Mouse (Mus musculus) spleen, postnatal 10 days (tissue): ENCODE results near the gene 4930544D05Rik.

Experiments used
- DNase-seq, 2 experiments: peaks; one replicate each; pipeline ENCODE4 v3.0.0; 2021 to 2022; ENCODE audit warnings: low spot score in 2 of 2

Gene 4930544D05Rik

DNA sequence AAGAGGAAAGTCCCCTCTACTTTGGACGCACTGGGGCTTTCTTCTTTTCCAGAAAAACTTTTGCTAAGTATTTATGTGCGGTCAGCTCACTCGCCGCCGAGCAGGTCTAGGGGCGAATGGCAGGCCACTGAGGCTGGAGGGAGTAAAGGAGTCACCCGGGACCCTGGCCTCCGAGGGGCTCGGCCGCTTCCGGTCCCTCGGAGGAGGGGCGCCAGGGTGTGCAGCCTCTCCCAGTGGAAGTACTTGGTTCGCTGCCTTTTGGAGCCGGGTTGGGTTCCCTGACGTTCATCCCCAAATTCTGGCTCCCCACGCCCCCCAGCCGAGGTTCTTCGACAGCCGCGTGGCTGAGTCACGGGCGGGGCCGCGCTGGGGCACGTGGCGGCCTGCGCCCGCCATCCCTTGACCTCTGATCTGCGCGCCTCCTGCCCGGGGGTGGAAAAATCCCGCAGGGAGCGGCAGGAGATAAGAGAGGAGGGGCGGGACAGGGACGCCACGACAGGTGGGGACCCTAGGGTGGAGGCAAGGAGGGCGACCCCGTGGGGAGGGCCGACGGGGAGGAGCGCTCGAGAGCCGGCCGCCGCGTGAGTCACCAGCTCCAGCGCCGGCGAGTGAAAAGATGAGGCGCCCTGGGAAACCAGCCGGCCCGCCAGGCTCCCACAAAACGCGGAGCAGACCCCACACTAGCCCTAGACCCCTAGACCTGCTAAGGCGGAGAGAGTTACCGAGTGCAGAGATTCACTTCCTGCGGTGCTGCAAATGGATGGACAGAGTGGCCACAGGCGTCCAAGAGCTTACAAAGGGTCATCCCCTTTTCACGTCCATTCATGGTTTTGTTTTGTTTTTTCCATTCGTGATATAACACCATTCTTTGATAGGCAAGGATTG is 40.2 kb downstream of the 4930544D05Rik start:
- peak; percentile 65 to 68 for DNase-seq

DNA sequence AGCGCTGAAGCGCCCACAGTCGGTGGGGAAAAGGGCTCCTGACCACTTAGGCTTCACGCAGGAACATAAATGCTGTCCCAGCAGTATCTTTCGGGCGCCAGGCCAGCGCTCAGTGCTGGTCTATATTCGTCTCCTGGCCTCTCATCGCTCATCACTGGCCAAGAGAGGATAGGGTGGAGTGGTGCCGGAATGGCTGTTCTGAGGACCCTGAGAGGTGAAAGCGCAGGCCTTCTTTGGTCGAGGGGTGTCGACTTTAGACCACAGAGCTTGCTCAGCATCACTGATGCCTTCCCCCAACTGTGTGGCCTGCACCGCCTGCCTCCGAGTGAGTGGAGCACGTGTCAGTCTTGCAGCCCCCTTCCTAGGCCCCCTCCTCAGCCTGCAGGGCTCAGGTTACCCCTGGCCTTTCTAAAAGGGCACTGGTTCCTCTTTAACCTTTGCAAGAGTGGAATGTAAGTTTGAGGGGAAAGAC is 40.8 kb downstream of the 4930544D05Rik start:
- no peak for DNase-seq

DNA sequence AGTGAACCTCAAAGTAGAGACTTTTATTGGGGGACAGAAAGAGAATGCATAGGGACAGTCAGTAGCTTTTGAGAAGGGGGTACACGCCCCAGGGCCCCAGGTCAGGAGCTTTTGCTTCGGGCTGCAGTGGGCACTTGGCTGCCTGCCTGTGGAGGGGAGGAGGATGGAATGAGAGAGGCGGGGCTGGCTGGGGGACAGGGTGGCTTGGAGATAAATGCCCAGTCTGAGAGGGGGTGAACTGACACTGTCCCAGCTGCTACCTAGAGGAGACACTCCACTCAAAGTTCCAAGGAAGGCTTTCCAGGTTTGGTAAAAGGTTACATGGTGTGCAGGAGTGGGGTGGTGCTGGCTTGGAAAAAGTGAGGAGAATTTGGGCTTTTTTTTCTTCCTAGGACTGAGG is 41.3 kb downstream of the 4930544D05Rik start, which contains the start of gene Eno3:
Eno3 (plus strand) TSS at position 239 of the 400 bp plus-strand sequence.
- no peak for DNase-seq

DNA sequence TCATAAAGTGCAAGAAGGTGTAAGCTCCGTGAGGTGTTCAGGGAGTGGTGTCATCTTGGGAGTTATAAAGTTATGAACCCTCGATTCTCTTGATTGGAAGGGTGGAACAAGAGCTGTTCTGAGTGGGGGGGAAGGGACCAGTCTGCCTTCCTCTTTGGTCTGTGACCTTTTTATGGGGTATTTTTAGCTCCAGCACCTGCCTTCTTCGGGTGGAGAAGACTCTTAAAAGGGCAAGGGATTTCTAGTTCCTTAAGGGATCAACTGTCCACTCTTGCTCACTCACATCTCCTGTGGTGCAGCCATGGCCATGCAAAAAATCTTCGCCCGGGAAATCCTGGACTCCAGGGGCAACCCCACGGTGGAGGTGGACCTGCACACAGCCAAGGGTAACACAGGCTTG is 41.9 kb downstream of the 4930544D05Rik start:
- no peak for DNase-seq

DNA sequence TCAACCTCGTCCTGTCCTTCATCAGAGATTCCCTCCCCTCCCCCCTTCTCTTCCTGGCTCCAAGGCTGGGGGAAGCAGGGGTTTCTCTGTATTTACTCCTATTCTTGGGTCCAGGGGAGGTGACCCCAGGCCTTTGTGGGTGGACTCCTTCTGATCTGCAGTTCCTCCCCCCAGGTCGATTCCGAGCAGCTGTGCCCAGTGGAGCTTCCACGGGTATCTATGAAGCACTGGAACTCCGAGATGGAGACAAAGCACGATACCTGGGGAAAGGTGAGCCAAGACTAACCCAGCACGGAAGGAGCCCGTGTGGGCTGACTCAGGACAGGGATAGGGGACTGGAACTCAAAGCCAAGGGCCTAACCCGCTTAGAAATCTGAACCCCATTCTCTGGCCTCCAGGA is 42.3 kb downstream of the 4930544D05Rik start:
- DNase-seq: no peak

DNA sequence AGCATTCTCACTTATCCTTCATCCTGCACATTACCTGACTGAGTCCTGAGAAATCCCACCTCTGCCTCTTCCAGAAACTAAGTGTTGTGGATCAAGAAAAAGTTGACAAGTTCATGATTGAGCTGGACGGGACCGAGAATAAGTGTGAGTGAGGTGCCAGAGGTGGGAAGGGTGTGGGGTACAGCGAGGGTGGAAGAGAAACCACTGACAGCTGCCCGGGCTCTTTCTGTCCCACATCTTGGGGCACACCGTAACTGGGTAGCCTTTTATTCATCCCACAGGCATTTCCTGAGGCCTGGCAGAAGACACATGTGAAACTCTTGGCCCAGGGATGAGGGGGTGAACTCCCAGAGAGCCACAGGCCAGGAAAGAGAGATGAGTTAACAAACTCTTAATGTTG is 42.9 kb downstream of the 4930544D05Rik start:
- no peak for DNase-seq

DNA sequence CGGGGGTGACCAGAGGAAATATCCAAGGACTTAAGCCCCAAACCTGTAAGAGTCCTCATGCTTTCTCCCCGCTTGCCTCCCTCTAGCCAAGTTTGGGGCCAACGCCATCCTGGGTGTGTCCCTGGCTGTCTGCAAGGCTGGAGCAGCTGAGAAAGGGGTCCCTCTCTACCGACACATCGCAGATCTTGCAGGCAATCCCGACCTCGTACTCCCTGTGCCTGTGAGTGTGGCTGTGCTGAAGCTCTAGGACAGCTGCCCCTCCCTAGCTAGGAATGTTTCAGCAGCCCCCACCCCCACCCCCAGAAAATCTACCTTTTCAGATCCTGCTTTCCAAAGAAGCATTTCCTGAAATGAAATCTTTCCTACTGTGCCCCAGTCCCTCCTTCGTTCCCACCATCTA is 43.3 kb downstream of the 4930544D05Rik start:
- DNase-seq: no peak

DNA sequence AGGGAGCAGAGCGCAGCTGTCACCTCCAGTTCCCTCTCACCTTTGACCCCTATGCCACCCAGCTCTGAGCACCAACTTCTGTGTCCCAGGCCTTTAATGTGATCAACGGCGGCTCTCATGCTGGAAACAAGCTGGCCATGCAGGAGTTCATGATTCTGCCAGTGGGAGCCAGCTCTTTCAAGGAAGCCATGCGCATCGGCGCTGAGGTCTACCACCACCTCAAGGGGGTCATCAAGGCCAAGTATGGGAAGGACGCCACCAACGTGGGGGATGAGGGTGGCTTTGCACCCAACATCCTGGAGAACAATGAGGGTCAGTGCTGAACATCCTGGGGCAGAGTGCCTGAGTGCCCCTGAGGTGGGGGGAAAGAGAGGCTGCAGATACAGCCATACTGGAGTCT is 44.9 kb downstream of the 4930544D05Rik start:
- no peak for DNase-seq

DNA sequence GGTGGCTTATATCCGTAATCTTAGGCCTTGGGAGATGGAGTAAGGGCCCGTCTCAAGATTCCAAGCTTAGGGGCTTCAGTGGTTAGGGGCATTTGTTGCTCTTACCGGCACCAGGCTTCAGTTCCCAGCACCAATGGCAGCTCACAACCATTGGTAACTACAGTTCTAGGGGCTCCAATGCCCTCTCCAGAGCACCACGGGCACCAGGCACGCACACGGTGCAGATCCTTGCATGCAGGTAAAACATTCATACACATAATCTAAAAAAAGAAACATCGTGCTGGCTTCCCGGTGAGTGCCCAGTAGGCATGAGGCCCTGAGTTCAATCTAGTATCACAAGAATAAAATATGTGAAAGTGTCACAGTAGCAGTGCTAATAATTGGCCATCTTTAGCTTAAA is 47.5 kb downstream of the 4930544D05Rik start:
- no peak for DNase-seq

DNA sequence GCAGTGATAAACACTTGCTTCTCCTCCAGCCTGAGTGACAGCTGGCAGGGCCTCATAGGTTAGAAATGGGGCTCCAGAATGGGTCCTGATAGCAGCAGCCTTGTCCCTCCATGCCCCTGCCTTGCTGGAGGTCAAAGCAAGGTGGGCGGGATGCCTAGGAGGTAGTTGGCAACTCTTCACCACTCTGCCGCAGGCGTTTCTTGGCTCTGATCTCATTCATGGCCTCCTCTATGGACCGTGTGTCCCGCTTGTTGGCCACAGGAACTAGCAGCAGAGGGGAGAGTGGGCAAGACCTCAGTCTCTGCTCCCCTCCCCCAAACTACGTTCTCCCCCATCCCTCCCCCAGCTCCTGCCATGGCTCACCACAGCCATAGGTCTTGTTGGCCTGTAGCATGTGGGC is 48.3 kb downstream of the 4930544D05Rik start:
- no peak for DNase-seq

DNA sequence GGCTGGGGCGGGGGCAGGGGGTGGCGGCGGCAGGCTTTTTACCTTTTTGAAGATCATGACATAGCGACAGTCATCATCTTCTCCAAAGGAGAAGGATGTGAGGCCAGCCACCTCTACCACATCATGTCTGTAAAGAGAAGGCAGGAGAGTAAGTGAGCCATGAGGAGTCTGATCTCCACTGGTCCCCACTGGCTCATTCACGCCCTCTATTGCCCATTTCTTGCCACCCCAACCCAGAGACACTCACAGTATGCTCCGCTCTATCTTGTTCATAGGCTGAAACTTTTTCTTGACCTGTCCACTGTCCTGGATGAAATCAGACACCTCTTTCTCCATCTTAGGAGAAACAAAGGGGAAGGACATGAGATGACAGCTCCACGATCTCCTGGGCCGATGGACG is 49.1 kb downstream of the 4930544D05Rik start:
- DNase-seq: no peak
